Mouse (Mus musculus) c-Kit-positive CD71-positive TER-119-negative erythroid progenitor cells, embryonic 14.5 days (primary cell): ENCODE data around the gene Cenps.
"Not testable (repeated sequence)": the region's sequence is repeated elsewhere in the genome, so short reads cannot be mapped to it uniquely, and the experiment has no call there.

Experiments
- DNase-seq: peaks from one replicate; pipeline ENCODE4 v3.0.0-alpha.2; 2013; ENCODE audit warnings: low read depth

The Cenps gene

GRCm38 (mm10) chr4:149136982-149137770 lies at the start of gene Cenps:
Gene Cenps (minus strand): TSS chr4:149137629.
- peak; percentile 72 for DNase-seq

GRCm38 (mm10) chr4:149182755-149183154 lies 45.3 kb upstream of the Cenps start:
- peak; percentile 28 for DNase-seq

GRCm38 (mm10) chr4:149182192-149182591 lies 44.8 kb upstream of the Cenps start:
- DNase-seq: no peak

GRCm38 (mm10) chr4:149179573-149179972 lies 42.1 kb upstream of the Cenps start:
- DNase-seq: no peak

GRCm38 (mm10) chr4:149179160-149179559 lies 41.7 kb upstream of the Cenps start:
- DNase-seq: no peak

- DNase-seq: no peak
Observed at GRCm38 (mm10) chr4:149178328-149178727, 40.9 kb upstream of the Cenps start.

- no peak for DNase-seq
Observed at GRCm38 (mm10) chr4:149177046-149177445, 39.6 kb upstream of the Cenps start.

GRCm38 (mm10) chr4:149176645-149177044 lies 39.2 kb upstream of the Cenps start:
- no peak for DNase-seq

GRCm38 (mm10) chr4:149173661-149174060 lies 36.2 kb upstream of the Cenps start:
- DNase-seq: no peak

- DNase-seq: no peak
Observed at GRCm38 (mm10) chr4:149172666-149173065, 35.2 kb upstream of the Cenps start.

GRCm38 (mm10) chr4:149172083-149172482 lies 34.7 kb upstream of the Cenps start:
- no peak for DNase-seq

GRCm38 (mm10) chr4:149171581-149171981 lies 34.2 kb upstream of the Cenps start:
- no peak for DNase-seq

GRCm38 (mm10) chr4:149170394-149170931 lies 33.0 kb upstream of the Cenps start:
- no peak for DNase-seq

- DNase-seq: not testable (repeated sequence)
Observed at GRCm38 (mm10) chr4:149169926-149170325, 32.5 kb upstream of the Cenps start.

- DNase-seq: no peak
Observed at GRCm38 (mm10) chr4:149168016-149168415, 30.6 kb upstream of the Cenps start.

GRCm38 (mm10) chr4:149166957-149167611 lies 29.7 kb upstream of the Cenps start:
- no peak for DNase-seq

- peak; percentile 96 for DNase-seq
Observed at GRCm38 (mm10) chr4:149166215-149166946, 29.0 kb upstream of the Cenps start, which contains the start of gene Pgd. Gene Pgd (minus strand): TSS chr4:149166771.

- DNase-seq: no peak
Observed at GRCm38 (mm10) chr4:149164150-149164549, 26.7 kb upstream of the Cenps start.

GRCm38 (mm10) chr4:149163196-149163595 lies 25.8 kb upstream of the Cenps start:
- no peak for DNase-seq

- no peak for DNase-seq
Observed at GRCm38 (mm10) chr4:149161166-149161565, 23.7 kb upstream of the Cenps start.

GRCm38 (mm10) chr4:149159891-149160290 lies 22.5 kb upstream of the Cenps start:
- no peak for DNase-seq

- DNase-seq: no peak
Observed at GRCm38 (mm10) chr4:149159203-149159602, 21.8 kb upstream of the Cenps start.
